Mouse (Mus musculus) B cell, adult (primary cell): ENCODE results near the gene Olfr342. TPM values are rescaled to one million over a fixed set of nuclear protein-coding genes. Genes with fewer than 3 reads are reported as not detected.

ENCODE experiments used
- total RNA-seq: library from RNA; stranded (reverse); gene quantifications from 4 replicates; pipeline ENCODE4 v1.2.4, GENCODE M21; 2023; ENCODE audit not compliant: inconsistent age

The Olfr342 gene
- not detected in 4 replicates for total RNA-seq

GRCm38 (mm10) chr2:36524698-36525097, at the start of gene Olfr342:
TSS of gene Olfr342 (plus strand) at chr2:36524998.

GRCm38 (mm10) chr2:36482368-36482767, 42.4 kb upstream of the Olfr342 start, which contains the start of gene Olfr341:
TSS of gene Olfr341 (minus strand) at chr2:36482468.

GRCm38 (mm10) chr2:36566362-36566761, 41.6 kb downstream of the Olfr342 start, which contains the start of gene Olfr344:
TSS of gene Olfr344 (plus strand) at chr2:36566662.

Other genes with a start within 250 kb of the Olfr342 start
- gene Olfr338, start 151.5 kb upstream of the Olfr342 start, total RNA-seq, result not detected in 4 replicates
- gene Olfr339, start 106.1 kb upstream of the Olfr342 start, total RNA-seq, result not detected in 4 replicates
- gene Olfr340, start 72.4 kb upstream of the Olfr342 start, total RNA-seq, result not detected in 4 replicates
- gene Olfr341, start 42.5 kb upstream of the Olfr342 start, total RNA-seq, result not detected in 4 replicates
- 0.06 TPM in 1 of 4 replicates, not detected in the others for gene Olfr344, start 41.7 kb downstream of the Olfr342 start, total RNA-seq
- gene Olfr345, start 115.0 kb downstream of the Olfr342 start, total RNA-seq, result not detected in 4 replicates
- not detected in 4 replicates for gene Olfr346, start 160.8 kb downstream of the Olfr342 start, total RNA-seq
- not detected in 4 replicates for gene Olfr347, start 206.9 kb downstream of the Olfr342 start, total RNA-seq